Mouse (Mus musculus): ENCODE data around the gene H2afy. TPM values are rescaled to one million over a fixed set of nuclear protein-coding genes. Genes with fewer than 3 reads are reported as not detected.

H2afy gene
- polyA plus RNA-seq, 1 experiment from 2014 or later, result 494 TPM

DNA sequence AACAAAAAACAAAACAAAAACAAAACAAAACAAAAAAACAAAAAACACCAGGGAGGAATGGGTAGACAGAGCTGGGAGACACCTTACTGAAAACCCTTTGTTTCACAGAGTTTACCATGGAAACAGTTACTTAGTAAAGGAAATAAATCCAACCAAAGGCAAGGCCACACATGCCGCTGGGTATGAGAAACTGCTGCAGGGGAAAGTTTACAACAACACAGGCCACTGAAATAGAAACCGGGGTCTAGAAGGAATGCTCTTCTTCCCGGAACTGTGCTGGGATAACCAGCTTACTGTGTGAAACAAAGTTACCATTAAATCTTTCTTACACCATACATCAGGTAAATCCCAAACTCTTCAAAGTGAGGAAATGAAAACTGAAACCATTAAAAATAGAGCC lies 20.3 kb downstream of the H2afy start:
- Histone ChIP-seq H3K36me3 (peaks cover 97% of the 10 kb centered on the region), H3K4me3 (no peak overlapping the region), H3K9me3 (no peaks in the 10 kb centered on the region), H3K27ac (no peak overlapping the region), H3K4me1 (replicated peaks) (peaks cover 47% of the 10 kb centered on the region), H3K27me3 (ENCODE audit: insufficient read depth, poor library complexity, severe bottlenecking) (no peaks in the 10 kb centered on the region)
- 71% methylated on average over 3 of the region's 3 CpGs for WGBS
- DNase-seq (ENCODE audit: low spot score), result no peak

DNA sequence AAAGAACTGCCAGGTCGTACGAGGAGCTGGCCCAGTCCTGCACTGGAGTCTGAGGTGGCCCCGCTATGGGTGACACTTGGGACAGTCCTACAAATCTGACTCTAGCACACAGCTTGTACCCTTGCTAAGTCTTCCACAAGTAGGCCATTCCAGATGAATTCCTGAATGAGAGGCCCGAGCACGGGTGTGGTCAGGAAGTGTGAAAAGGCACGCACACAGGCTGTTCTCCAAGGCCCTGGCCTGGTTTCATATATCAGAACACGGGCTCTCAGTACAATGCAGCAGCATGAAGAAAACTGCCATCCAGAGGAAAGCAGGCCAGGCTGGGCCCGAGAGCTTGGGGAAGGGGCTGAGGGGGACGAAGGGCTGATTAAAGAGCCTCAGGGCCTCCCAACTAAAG lies 20.8 kb downstream of the H2afy start:
- peaks cover 97% of the 10 kb centered on the region for H3K36me3 ChIP-seq
- no peaks in the 10 kb centered on the region for H3K9me3 ChIP-seq
- H3K27ac ChIP-seq, result no peak overlapping the region
- DNase-seq (ENCODE audit: low spot score), result no peak
- peaks cover 51% of the 10 kb centered on the region for H3K4me1 ChIP-seq (replicated peaks)
- no peaks in the 10 kb centered on the region for H3K27me3 ChIP-seq (ENCODE audit: insufficient read depth, poor library complexity, severe bottlenecking)
- 81% methylated on average over 9 of the region's 9 CpGs for WGBS
- no peak overlapping the region for H3K4me3 ChIP-seq

DNA sequence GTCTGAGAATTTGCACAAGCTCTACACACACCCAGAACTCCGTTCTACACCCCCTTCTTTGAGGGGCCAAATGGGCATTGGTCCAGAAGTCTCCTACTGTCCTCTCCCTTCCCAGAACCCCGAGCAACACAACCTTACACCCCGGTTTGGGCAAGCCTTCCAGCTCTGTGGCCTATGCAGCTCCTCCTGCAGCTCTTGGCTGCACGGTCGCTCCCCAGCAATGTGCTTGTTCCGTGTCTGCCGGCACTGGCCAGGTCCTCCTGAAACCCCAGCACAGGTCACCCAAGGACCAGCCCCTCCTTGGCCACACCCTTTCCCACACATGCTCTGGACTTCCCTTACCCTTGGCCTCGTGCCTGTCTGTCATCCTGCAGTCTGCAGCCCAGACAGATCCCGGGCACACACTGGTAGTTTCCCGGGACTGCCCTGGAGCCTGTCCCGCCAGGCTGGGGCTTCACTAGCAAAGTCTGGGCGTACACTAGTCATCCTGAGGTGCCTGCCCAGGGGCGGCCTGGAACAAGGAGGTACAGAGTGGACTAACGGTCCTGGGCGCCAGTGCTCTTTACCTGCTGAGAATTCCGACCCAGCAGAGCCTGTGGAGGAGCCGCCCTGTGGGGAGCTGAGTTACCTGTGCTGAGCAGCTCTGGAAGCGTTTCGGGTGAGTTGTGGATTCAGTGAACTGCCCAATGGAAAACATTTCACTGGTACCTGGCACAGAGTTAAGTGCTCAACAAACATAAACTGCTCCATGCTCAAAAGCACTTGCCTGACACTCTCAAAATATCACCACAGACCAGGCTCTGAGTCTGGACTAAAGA lies 22.5 kb downstream of the H2afy start:
- H3K27me3 ChIP-seq (ENCODE audit: insufficient read depth, poor library complexity, severe bottlenecking), result no peaks in the 10 kb centered on the region
- H3K4me1 ChIP-seq (replicated peaks), result peaks cover 61% of the 10 kb centered on the region
- no peak overlapping the region for H3K4me3 ChIP-seq
- no peaks in the 10 kb centered on the region for H3K9me3 ChIP-seq
- 74% methylated on average over 19 of the region's 19 CpGs for WGBS
- DNase-seq (ENCODE audit: low spot score), result no peak
- no peak overlapping the region for H3K27ac ChIP-seq
- H3K36me3 ChIP-seq, result peaks cover 96% of the 10 kb centered on the region

DNA sequence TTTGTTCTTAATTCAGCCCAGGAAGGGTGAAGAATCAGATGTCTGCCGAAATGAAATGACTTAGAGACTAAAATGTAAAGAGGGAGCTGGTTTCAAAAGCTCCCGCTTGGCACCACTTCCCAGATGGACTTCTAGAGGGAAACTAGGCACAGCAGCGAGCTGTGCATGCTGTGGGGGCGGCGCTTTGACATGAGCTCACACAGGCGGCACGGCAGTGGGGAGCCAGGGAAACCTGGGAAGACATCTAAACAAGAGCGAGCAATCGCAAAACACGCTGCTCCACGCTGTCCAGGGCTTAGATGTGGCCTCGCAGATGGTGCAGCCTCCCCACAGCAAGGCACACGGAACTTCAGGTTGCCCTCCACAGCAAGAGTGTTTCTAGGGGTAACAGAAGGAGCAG lies 23.2 kb downstream of the H2afy start:
- Histone ChIP-seq H3K36me3 (peaks cover 96% of the 10 kb centered on the region), H3K27me3 (ENCODE audit: insufficient read depth, poor library complexity, severe bottlenecking) (no peaks in the 10 kb centered on the region), H3K4me1 (replicated peaks) (peaks cover 61% of the 10 kb centered on the region), H3K4me3 (no peak overlapping the region), H3K27ac (no peak overlapping the region), H3K9me3 (no peaks in the 10 kb centered on the region)
- DNase-seq (ENCODE audit: low spot score), result no peak
- WGBS, result 43% methylated on average over 13 of the region's 13 CpGs

DNA sequence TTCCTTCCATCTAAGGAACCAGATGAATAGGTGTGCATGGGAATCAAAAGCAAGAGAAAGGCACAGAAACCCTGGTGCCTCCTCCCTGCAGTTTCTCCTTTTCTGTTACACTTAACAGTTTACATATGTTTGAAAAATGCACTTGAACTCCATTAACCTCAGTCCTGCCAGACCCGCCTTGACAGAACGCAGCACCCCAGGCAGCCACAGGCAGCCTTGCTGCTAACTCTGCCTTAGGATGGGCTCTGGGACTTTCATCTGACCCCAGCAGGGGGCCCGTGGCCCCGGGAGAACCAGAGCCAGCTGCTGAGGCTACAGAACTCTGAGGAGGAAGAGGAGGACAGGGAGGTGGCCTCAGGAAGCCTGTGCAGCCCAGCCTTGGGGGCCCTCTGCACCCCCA lies 23.7 kb downstream of the H2afy start:
- Histone ChIP-seq H3K36me3 (peaks cover 96% of the 10 kb centered on the region), H3K27ac (no peak overlapping the region), H3K4me3 (no peak overlapping the region), H3K4me1 (replicated peaks) (peaks cover 57% of the 10 kb centered on the region), H3K27me3 (ENCODE audit: insufficient read depth, poor library complexity, severe bottlenecking) (no peaks in the 10 kb centered on the region), H3K9me3 (no peaks in the 10 kb centered on the region)
- 40% methylated on average over 4 of the region's 4 CpGs for WGBS
- peak; percentile 24 for DNase-seq (ENCODE audit: low spot score)

DNA sequence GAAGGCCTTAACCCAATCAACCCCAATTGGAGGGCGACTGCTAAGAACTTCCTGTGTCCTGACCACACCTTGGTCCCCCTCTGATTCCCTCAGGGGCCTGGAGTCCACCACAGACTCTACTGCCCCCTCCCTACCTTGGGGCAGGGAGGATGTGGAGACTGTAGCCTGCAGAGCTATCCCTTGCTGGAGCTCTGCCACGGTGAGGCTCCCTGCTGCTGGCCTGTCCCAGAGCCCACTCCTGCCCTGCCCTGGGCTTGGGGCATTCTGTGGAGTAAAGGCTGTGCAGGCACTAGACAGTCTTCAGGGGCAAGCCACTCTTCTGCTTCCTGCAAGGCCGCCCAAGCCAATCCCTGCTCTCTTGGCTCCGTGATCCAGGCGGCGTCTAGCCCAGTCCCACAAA lies 24.6 kb downstream of the H2afy start:
- no peaks in the 10 kb centered on the region for H3K27me3 ChIP-seq (ENCODE audit: insufficient read depth, poor library complexity, severe bottlenecking)
- WGBS, result 85% methylated on average over 6 of the region's 6 CpGs
- no peak for DNase-seq (ENCODE audit: low spot score)
- H3K9me3 ChIP-seq, result no peaks in the 10 kb centered on the region
- H3K4me1 ChIP-seq (replicated peaks), result peaks cover 57% of the 10 kb centered on the region
- H3K4me3 ChIP-seq, result no peak overlapping the region
- peaks cover 97% of the 10 kb centered on the region for H3K36me3 ChIP-seq
- H3K27ac ChIP-seq, result no peak overlapping the region

DNA sequence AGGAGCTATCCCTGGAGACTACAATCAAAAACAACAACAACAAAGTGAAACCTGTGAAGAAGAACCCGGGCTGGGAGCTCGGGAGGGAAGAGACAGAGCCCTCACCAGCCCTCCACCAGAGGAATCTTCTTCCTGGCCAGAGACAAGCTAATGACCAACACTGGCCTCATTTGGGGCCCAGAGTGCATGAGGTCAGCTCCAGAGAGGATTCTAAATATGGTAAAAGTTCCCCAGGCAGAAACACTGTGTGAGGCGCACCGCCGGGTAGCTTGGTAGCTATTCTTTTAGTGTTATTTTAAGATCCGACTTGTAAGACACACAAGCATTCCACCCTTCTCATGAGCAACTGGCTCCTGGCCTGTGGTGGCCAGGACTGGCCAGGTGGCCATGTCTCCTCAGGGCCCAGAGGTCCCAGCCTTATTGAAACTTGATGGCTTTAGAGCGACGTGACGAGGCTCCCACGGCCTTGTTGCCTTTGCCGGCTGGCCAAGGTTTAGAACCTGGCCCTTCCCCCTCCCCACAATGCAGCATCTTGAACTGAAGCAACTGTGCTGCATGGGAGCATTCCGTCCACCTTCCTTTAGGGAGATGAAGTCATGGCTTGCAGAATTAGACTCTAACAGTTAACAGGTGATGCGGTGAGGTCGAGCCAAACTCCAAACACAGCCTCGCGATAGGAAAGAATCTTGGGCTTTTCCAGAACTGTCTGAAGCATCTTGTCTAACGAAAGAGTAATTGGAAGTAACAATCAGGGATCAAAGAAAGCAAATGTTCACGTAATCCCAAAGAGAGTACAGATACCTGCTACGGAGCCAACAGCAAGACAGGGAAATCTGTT lies 25.2 kb downstream of the H2afy start:
- peaks cover 99% of the 10 kb centered on the region for H3K36me3 ChIP-seq
- DNase-seq (ENCODE audit: low spot score), result no peak
- peaks cover 50% of the 10 kb centered on the region for H3K4me1 ChIP-seq (replicated peaks)
- WGBS, result 80% methylated on average over 19 of the region's 19 CpGs
- H3K9me3 ChIP-seq, result no peaks in the 10 kb centered on the region
- no peak overlapping the region for H3K27ac ChIP-seq
- no peaks in the 10 kb centered on the region for H3K27me3 ChIP-seq (ENCODE audit: insufficient read depth, poor library complexity, severe bottlenecking)
- H3K4me3 ChIP-seq, result no peak overlapping the region

DNA sequence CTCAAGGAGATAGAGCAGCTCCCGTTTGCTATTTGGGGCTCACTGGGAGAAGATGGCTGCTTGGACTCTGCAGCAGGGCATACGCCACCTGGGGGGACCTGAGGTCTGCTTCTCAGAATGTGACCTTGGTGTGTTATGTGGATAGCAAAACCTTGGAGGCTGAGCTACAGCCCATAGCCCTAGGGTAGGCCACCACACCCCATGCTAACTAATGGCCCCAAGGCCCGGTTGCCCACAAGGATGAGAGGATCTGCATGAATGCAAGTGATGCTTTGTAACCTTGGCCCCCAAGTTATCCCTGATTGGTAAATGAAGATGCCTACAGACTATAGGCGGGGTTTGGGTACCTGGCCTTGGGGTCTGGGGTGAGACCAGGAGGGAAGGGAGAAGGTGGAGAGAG lies 26.5 kb downstream of the H2afy start:
- Histone ChIP-seq H3K4me3 (no peak overlapping the region), H3K27me3 (ENCODE audit: insufficient read depth, poor library complexity, severe bottlenecking) (no peaks in the 10 kb centered on the region), H3K9me3 (no peaks in the 10 kb centered on the region), H3K4me1 (replicated peaks) (peaks cover 41% of the 10 kb centered on the region), H3K27ac (peak overlapping the region; percentile 18; the same call in 1 of the 2 replicates), H3K36me3 (peaks cover 99% of the 10 kb centered on the region)
- 89% methylated on average over 4 of the region's 4 CpGs for WGBS
- no peak for DNase-seq (ENCODE audit: low spot score)

DNA sequence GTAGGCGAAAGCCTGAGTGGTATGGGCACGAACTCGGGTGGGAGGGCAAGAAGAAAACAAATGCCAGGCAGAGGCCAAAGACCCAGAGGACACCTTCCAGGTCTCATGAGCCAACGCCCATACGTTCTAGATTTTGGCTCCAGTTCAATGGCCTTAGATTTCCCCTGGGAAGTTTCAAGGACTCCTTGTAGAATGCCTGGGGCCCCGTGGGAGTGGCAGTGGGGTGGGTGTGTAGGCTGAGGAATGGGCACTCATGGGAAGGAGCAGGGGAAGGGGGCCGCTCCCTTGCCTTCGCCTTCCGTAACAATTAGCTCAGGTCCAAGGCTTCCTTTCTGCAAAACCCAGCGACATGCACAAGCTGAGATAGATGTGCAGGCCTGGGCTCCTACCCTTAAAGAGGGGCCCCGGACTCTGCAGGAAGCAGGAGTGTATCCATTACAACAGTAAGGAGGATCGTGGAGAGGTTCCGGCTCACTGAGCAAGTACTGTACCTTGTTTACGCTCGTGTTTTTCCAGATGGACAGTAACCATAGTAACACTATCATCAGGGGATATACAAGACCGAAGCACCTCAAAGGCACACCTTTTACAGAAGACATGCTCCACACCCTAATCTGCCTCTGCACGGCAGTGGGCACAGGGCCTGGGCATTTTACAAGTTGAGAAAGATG lies 27.2 kb downstream of the H2afy start:
- H3K27ac ChIP-seq, result no peak overlapping the region
- no peaks in the 10 kb centered on the region for H3K9me3 ChIP-seq
- no peak for DNase-seq (ENCODE audit: low spot score)
- H3K4me1 ChIP-seq (replicated peaks), result peaks cover 42% of the 10 kb centered on the region
- H3K27me3 ChIP-seq (ENCODE audit: insufficient read depth, poor library complexity, severe bottlenecking), result no peaks in the 10 kb centered on the region
- H3K36me3 ChIP-seq, result peaks cover 99% of the 10 kb centered on the region
- 79% methylated on average over 17 of the region's 17 CpGs for WGBS
- H3K4me3 ChIP-seq, result no peak overlapping the region

DNA sequence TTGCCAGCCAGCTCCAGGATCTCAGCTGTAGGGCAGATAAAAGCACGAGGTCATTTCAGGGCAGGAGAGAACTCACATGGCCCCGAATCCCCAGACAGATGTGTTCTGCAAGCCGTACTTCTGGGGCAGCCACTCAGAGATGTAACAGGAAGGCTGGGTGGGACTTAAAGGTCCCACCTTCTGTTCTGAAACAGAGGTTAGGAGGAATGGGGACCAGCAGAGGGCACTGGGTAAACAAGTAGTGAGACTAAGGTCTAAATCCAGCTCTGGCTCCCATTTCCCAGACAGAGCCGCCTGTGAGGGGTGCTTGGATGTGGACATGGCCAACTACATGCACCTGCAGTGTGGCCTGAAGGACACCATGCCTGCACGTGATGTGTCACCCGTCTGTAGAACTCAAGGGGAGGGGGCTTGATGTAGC lies 31.2 kb downstream of the H2afy start:
- peaks cover 12% of the 10 kb centered on the region for H3K4me1 ChIP-seq (replicated peaks)
- 89% methylated on average over 6 of the region's 6 CpGs for WGBS
- H3K4me3 ChIP-seq, result no peak overlapping the region
- no peak overlapping the region for H3K27ac ChIP-seq
- H3K9me3 ChIP-seq, result no peaks in the 10 kb centered on the region
- H3K36me3 ChIP-seq, result peaks cover 100% of the 10 kb centered on the region
- H3K27me3 ChIP-seq (ENCODE audit: insufficient read depth, poor library complexity, severe bottlenecking), result no peaks in the 10 kb centered on the region
- DNase-seq (ENCODE audit: low spot score), result no peak

DNA sequence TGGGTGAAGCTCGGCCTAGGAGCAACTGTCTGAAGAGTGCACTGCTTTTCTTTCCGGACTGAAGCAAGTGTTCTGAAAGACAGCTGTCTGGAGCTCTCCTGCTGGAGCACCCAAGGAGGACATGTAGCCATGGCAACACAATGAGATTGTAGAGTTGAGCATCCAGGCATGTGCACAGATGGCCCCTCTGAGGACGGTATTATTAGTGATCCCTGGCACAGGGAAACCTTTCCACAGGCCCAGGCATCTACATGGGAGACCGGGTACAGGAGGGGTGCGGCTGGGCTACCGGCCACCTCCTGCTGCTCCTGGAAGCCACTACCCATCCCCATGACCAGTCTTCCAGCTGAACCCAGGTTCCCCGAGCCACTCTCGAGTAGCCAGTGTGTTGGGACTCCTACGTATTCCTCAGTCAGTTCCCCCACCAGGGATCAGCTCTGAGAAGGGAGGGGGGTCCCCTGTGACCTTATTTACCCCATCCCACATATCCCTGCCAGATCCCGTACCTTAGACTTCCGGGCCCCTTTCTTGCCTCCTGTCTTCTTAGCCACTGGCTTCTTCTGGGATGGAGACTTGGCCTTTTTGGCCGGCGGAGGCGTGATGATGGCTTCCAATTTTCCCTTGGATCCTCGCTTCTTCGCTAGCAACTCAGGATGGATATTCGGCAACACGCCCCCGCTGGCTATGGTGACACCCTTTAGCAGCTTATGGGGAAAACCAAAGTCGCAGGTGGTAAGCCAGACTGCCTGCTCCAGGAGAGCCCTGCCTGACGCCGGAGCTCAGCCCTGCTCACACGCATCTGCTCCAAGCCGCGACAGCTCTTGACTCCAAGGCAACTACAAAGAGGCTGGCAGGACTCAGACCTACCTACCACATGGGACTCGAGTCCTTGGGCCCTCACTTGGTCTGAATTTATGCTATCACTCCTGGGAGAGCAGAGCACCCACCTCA lies 32.1 kb downstream of the H2afy start:
- H3K9me3 ChIP-seq, result no peaks in the 10 kb centered on the region
- H3K27me3 ChIP-seq (ENCODE audit: insufficient read depth, poor library complexity, severe bottlenecking), result no peaks in the 10 kb centered on the region
- H3K27ac ChIP-seq, result no peak overlapping the region
- DNase-seq (ENCODE audit: low spot score), result no peak
- peaks cover 99% of the 10 kb centered on the region for H3K36me3 ChIP-seq
- peaks cover 4% of the 10 kb centered on the region; the same call in 1 of the 2 replicates for H3K4me1 ChIP-seq (replicated peaks)
- 94% methylated on average over 26 of the region's 26 CpGs for WGBS
- no peak overlapping the region for H3K4me3 ChIP-seq

DNA sequence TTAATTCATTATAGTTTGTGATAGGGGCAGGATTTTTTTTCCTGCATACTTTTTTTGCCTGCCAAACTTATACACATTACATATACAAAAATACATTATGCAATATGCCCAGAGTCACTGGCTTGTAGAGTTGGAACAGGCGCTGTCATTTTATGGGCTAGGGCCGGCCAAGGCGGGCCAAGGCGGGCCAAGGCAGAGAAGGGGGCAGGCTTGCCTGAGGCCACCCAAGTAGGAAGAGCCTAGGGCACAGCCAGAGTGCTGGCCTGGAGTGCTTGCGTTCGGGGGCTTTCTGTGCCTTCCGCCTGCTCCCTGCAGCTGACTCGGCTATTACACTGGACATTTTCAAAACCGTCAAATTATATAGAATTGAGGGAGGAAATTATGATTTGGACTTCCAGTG lies 34.0 kb downstream of the H2afy start:
- Histone ChIP-seq H3K4me3 (no peak overlapping the region), H3K9me3 (no peaks in the 10 kb centered on the region), H3K4me1 (replicated peaks) (peaks cover 4% of the 10 kb centered on the region; the same call in 1 of the 2 replicates), H3K27me3 (ENCODE audit: insufficient read depth, poor library complexity, severe bottlenecking) (no peaks in the 10 kb centered on the region), H3K27ac (no peak overlapping the region), H3K36me3 (peaks cover 89% of the 10 kb centered on the region)
- DNase-seq (ENCODE audit: low spot score), result no peak
- WGBS, result 86% methylated on average over 9 of the region's 9 CpGs

All from hindbrain, embryonic 10.5 days (tissue).